Mouse (Mus musculus) heart, adult 18-20 months (tissue): ENCODE measurements around the gene Dsn1. TPM values are rescaled to one million over a fixed set of nuclear protein-coding genes. Genes with fewer than 3 reads are reported as not detected.

Experiments used
- DNase-seq, 2 experiments: peaks; one replicate each; pipeline ENCODE4 v3.0.0; 2021 to 2022; ENCODE audit warnings: mixed read lengths in 1 of 2
- long read RNA-seq, 2 experiments: library from polyadenylated mRNA; stranded (forward); transcript quantifications; one replicate each; pipeline ENCODE4 v2.0.0; 2021
- total RNA-seq, 2 experiments: library from RNA; stranded (reverse); gene quantifications; 2 replicates each; pipeline ENCODE4 v1.2.3; 2021

Dsn1 gene
- total RNA-seq = 1 to 10 TPM; 1.7 to 2.3 TPM
- long read RNA-seq, experiment 1, partial matches to known transcripts = 0 of 2 reads
- long read RNA-seq, experiment 1, other reads (novel, unspliced or antisense) = 2 of 2 reads
- long read RNA-seq, experiment 2 = 0 reads

DNA sequence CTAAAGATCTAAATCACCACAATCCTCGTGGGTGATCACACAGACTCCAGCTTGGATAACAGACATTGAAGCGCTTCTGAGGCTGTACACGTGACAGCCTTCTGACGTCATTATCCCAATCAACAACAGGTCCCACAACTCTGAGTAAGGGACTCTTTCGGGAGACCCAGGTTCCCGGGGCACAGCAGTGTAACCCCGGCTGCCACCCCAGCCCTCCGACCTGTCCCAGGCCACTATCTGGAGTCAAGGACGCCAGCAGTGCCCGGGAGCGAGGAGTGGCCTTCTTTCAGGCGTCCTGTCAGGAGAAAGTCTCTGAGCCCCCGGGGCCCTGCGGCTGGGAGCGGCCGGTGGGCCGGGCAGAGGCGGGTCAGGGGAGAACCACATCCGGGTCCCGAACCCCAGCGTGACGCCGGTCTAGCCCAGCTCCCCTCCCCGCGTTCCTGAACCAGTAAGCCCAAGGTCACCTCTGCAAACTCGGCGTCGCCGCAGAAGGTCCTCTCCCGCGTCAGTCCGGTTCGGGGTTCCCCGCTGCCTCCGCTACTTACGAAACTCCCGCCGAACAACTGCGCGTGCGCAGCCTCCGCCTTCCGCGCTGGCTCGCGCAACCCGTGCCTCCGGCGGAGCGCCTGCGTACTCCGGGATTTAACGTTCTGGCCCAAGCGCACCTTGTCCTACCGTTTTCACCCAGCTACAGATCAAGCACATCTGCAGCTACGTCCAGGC is at the start of gene Dsn1:
Gene Dsn1 (minus strand): TSS at position 644 of the 723 bp plus-strand sequence.
- DNase-seq = peak; percentile 91 to 94

DNA sequence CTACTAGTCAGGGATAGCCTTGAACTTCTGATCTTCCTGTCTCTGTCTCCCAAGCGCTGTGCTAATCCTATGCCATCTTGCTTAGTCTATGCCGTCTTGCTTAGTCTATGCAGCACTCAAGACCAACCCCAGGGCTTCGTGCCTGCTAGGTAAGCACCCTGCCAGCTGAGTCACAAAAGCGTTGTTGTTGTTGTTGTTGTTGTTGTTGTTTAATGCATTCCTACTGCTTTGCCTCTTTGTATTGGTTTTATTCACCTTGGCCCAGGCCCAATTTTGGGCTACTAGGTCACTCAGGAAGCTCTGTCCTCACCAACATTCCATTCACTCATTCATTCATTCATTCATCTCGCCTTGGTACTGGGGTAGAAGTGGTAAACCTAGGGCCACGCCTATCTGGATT is 48.8 kb upstream of the Dsn1 start:
- DNase-seq = no peak

DNA sequence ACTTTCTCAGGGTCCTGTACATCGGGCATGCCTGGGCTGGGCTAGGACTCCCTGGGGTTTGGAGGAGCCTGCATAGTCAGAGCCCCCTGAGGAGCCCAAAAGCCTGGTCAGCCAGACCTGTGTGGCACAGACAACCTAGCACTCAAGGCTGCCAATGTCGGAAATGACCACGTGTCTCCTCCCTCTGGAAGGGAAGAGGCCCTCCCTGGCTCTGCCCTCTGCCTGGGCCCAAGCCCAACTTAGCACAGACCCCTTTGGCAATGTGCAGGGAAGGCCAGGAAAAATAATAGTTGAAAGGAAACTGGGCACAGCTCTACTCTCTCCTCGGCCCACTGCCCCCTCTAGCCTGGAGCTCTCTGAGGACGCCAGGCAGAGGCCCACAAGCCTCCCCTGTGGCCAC is 47.9 kb upstream of the Dsn1 start:
- DNase-seq = peak; percentile 34 to 52

DNA sequence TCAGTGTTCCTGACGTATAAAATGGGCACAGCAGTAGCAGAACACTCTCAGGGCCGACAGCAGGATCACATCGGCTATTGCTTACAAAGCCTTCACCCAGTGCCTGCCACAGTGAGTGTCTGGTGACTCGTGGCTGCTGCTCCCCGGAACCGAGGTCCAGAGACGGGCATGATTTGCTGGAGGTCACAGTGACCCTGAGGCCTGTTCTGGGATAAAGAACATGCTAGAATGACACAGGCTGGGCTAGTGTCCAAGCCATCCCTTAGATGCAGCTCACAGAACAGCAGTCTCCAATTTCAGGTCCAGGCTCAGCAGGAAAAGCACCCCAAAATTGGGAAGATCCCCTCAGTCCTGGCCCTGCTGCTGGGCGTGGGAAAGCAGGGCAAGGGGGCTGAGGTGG is 47.3 kb upstream of the Dsn1 start:
- peak in 1 of 2 experiments; percentile 26 for DNase-seq

DNA sequence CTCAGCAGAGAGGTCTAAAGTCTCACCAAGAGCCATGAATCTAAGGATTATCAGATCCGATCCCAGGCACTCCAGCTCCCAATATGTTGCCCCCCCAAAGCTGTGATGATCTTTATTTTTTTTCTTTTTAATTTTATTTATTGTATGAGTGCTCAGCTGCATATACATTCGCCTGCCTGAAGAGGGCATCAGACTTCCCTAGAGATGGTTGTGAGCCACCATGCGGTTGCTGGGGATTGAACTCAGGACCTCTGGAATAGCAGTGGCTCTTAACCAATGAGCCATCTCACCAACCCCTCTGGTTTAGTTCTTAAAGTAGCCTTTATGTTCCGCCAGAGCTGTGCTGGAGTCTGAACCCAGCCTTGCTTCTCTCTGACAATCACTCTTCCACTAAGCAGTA is 46.8 kb upstream of the Dsn1 start:
- DNase-seq = no peak

DNA sequence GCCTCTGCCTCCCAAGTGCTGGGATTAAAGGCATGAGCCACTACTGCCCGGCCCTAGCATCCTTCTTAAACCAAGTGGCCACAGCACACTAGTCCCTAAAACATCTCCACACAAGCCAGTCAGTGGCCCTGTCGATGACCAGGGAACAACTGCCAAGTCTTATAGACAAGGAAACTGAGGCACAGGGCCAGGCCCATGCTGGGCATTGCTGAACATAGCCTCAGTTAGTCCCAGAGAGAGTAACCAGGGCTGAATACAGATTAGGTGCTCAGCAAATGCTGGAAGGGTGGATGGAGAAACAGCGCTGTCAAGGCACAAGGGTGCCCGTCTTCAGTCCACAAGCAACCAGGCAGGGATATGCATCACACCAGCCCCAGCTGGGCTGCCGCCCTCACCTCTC is 46.2 kb upstream of the Dsn1 start:
- no peak for DNase-seq

DNA sequence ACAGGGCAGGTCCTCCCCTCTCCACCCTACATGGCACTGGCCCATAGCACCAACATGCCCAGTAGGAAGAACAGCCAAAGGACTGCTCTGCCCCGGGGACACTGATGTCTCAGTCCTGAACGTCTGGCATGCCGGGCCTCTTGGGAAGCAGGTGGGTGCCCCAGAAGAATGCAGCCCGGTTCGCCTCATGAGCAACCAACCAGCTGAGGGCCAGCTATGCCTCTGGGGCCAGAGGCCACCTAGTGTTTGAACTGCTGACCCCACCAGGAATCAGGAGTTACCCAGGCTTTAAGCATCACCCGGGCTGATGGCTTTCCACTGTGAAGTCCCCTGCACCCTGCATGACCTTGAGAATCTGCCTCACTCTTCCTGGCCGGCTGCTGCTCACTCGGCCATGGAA is 45.5 kb upstream of the Dsn1 start:
- no peak for DNase-seq

DNA sequence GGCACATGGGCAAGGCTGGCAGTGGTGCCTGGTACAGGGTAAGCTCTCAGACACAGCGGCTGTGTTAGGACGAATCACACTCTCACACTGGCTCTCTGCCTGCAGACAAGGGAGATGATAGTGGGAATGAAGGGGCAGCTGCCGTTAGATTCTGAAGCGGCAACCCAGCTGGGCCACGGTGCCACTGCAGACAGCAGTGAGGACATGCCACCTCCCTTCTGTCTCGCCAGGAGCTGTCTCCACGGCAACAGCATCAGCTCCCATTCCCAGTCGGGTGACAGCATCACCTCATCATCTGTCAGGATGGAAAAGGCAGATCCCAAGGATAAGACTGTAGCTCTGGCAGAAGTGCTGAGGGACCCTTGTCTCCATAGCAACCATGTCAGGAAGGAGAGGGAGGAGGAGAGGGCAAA is 42.9 kb upstream of the Dsn1 start:
- DNase-seq = no peak

DNA sequence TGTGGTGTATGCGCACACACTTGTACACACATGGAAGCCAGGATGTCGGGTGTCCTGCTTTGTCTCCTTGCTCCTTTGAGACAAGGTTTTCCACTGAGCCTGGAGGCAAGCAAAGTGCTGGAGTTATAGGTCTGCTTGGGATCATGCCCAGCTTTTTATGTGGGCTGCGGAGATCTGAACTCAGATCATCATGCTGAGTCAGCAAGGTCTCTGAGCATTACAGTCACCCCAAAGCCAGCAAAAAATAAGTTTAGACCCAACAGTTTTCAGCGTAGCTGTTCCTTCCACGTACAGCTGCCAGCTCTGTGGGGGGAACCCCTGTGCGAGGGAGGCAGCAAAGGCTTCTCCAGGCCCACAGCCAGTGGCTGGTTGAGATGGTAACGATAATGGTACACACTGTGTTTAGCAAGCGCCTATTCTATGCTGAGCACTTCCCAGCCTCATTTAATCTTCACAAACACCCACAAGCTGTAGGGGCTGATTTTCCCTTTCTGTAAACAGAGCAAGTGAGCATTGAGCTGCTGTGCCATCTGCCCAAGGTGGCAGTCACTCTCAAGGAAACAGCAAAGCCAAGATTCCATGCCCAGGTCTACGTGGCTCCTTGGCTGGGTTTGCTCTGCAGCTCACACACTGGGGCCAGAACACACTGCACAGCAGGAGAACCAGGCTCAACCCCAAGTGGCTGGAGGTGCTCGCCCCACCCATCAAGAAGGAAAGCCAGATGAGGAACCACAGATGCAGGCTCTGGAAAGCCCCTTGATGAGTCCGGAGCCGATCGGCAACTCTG is 41.6 kb upstream of the Dsn1 start:
- DNase-seq = peak in 1 of 2 experiments; percentile 23

DNA sequence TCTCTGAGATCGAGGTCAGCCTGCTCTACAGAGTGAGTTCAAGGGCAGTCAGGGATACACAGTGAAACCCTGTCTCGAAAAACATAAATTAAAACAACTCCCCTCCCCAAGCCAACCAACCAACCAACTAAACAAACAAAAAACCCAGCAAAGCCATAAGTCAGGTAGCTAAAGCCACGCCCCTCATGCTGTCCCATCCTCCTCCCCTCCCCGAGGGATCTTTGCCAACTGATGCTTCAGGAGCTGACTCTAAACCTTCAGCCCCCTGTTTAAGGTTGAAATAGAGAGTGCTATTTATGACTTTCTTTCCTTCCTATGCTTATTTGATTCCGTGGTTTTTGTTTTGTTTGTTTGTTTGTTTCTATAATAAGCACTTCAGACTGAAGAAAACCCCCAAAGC is 40.0 kb upstream of the Dsn1 start:
- no peak for DNase-seq

DNA sequence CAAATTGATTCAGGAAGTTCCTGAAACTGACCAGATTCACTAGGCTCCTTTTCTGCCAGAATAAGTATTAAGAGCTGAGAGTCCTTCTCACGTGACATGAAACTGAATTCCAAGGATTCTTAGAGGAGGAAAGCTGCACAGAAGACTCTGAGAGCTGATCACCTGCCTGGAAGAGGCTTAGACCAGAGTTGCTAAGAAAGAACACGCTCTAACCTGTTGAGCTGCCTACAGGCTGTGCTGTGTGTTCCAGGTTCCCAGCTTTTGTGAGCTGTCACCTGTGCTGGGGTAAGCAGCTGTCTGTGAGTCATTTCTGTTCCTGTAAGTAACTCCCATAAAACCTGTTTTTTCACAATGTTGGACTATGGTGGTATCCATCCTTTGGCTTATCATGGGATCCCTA is 39.0 kb upstream of the Dsn1 start:
- DNase-seq = no peak

DNA sequence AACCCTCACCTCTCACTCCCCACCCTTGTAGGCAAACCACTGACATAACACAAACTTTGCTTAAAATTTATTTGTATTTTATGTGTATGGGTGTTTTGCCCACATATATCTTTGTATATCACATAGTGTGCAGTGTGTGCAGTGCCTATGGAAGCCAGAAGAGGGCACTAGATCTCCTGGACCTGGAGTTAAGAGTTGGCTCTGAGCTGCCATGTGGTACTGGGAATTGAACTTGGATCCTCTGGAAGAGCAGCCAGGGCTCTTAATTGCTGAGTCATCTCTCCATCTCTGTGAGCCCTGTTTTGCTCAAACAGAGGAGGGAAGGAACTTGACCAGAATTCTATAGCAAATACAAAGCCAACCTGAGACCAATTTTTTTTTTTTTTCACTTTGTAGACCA is 37.0 kb upstream of the Dsn1 start:
- no peak for DNase-seq

DNA sequence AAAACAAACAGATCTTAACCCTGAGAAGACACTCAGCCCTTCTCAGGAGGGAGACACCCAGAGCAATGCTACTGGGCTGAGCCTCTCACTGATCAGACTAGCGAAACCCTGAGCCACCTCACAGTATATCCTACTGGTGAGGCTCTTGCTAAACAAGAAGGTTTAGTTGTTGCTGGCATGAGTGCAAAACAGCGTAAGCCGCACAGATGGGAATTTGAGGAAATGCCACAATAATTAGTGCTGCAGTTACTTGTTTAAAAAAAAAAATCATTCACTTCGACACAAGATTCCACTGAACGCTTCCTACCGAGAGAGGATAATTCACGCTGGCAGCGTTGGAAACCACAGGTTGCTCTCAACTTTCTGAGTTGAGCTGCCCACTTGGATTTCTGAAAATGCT is 36.6 kb upstream of the Dsn1 start:
- no peak for DNase-seq

DNA sequence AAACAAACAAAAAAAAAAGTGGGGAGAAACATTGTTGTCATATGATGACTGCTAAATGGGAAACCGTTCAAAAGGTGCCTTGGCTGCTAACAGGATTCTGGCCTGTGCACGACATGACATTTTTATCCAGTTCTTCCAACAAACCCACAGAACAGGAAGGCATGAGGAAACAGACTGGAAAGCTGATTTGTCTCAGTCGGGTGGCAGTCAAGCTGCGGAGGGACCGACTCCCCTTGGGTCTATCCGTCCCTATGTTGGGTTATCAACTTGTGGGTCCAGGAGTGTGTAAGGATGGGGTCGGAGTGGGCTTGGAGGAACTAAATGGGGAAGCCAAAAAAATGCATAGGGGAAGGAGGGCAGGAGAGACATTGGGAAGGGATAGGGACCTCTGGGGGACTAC is 34.5 kb upstream of the Dsn1 start:
- no peak for DNase-seq

DNA sequence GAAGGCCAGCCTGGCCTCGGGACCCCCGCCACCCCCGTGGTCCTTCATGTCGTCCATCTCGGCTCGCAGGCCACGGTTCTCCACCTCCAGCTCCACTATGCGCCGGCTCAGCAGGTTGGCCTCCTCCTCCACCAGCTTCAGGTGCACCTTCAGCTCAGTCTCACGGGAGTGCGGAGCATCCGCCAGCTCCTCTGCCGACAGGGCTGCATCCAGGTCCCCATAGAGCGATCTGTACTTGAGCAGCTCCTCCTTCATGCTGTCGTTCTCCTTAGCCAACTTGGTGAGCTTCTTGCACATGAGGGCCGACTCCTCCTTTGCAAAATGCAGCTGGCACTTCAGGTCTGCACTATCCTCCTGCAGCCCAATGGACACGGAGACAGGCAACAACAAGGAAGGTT is 33.7 kb upstream of the Dsn1 start:
- DNase-seq = no peak

DNA sequence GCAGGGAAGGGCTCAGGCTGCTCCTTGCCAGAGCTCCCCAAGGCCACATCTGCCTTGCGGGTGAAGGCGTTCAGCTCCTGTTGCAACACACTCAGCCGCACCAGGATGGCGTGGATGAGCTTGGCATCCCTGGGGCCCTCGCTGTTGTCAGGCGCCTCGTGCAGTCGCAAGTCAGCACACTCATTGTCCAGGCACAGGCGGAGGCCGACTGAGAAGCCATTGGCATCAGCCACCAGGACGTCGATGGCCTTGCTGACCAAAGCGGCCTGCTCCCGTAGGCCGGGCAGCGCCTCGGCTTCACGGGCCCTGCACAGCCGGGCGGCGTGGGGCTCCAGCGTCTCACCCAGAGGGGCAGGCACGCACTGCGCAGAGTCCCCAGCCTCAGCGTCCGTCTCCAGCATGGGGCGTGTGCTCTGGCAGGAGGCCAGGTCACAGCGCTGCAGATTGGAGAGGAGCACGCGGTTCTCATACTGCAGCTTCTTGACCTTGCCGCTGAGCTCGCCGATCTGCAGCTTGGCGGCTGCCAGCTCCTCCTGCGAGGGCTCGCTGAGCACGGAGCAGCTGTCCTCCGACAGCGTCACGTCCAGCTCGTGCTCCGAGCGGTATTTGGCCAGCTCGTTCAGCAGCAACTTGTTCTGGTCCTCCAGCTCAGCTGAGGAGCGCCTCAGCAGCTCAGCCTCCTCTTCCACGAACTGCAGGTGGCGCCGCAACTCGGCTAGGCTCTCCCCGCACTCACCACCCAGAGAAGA is 33.1 kb upstream of the Dsn1 start:
- peak in 1 of 2 experiments; percentile 52 for DNase-seq

DNA sequence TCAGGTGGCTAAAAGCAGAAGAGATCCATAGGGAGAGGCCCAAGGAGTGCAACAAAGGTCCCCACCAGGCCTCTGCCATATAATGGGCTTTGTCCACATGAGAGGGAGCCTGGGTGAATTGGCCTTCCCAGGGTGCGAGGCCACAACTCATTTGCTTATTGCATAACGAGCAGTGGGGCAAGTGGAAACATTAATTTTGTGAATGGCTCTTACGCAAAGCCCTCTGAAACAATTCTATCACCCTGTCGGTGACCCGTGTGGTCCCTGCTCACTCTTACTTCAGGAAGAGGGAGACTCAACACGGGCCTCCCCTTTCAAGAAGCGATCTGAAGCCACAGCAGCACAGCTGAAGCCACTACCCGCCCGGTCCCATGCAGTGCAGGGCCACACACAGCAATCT is 30.3 kb upstream of the Dsn1 start:
- DNase-seq = no peak

DNA sequence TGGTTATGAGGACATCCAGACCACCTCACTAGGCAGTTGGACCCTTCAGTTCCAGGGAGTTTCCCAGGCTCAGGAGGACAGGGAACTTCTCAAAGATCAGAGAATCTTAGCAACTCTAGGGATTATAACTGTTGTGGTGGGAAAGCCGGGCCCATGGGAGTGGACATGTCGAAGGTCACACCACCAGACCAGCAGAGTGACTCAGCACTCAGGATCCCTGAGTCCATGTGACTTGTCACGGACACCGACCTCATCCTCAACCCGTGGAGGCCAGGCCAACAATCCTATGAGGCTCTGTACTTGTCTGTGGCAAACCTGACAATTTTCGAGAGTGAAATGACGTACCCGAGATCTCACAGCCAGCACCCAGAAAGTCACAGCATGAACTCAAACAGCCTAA is 29.4 kb upstream of the Dsn1 start:
- DNase-seq = peak; percentile 37 to 59

DNA sequence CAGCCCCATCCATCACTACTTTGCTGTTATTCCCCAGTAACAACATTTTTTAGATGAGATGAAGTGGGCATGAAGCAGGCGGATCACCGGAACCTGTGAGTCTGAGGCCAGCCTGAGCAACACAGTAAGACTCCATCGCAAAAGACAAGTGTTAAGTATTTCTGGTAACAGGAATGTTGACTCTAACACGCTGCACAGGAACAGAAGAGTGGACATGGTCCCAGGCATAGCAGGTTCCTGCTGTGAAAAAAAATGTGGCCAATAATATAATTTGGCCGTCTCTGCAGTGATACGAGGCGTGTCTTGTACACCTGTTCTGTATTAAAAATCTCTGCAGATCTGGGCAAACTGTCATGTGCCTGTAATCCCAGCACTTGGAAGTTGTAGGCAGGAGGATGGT is 28.4 kb upstream of the Dsn1 start:
- DNase-seq = no peak

DNA sequence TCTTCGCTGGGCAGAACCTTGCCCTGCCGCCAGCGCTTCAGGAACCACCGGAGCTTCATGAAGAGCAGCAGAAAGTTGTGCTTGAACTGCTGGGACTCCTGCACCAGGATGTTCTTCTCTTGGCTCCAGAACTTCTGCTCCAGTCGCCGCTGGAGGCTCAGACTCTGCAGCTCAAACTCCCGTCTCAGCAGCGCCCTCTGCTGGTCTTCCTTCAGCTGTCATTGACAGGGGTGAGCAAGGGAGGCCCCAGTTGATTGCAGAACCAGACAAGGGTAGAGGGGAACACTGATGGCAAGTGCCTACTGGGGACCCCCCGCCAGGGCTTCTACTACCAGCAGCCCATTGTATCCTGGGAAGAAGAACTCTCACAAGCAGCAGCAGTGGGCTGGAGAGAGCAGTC is 23.9 kb upstream of the Dsn1 start:
- peak; percentile 79 to 93 for DNase-seq

DNA sequence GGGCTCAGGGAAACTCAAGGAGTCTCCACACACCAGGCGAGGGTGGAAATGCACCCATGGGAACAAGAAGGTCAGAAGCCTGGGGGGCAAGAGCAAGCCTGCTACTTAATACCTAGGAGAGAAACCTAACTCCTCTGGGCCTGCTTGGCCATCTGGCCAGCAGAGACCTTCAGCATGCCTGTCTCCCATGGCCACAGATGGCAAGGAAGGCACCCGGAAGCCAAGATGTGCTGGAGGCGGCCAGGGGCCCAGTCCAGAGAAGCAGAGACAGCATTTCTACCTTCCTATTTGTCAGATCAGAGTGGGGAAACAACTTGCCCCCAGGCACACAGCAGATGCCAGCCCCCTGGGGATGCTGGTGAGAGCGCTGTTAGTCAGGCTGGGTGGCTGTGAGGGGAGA is 21.3 kb upstream of the Dsn1 start:
- no peak for DNase-seq

DNA sequence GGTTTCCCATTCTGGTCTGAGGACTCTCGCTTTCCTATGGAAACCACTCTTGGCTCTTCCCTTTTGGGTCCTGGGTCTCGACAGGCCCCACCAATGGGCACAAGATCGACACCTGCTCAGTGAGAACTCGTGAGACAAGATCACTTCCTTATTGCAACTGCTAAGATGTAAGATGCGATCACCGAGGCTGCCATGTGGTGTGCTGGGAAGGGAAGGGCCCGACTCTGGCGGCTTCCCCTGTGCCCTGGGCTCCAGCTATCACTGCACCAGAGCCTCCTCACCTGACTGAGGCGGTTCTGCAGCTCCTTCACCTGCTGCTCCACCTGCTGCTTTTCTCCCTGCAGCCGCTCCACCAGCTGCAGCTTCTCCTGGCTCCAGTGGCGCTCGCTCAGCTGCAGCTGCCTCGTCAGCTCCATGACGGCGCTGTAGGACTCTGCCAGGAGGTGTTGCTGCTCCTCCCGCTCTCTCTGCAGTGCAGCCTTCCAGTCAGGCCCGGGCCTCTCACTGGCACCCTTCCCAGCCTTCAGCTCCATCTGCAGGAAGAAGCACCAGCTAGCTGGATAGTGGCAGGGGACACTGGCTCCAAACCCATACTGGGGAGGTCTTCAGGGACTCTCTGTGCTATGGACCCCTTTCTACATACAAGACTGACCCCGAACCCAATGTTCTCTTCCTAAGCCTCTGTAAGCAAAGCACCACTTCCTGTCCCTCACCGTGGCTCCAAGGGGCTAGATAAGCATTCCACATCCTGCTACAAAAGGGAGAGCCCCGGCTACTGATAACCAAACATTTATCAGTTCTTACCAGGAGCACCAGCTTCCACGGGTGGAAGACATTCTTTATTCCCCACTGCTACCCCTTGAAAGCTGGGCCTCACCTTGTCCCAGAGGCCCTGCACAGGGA is 20.4 kb upstream of the Dsn1 start:
- DNase-seq = peak; percentile 49 to 61
